Mouse (Mus musculus) adrenal gland, postnatal 10 days (tissue): ENCODE results near the gene Trim41. TPM values are rescaled to one million over a fixed set of nuclear protein-coding genes. Genes with fewer than 3 reads are reported as not detected.
A peak's percentile ranks its signal among the peaks of the same experiment; 100 is the strongest.
"Not testable (repeated sequence)": the region's sequence is repeated elsewhere in the genome, so short reads cannot be mapped to it uniquely, and the experiment has no call there.

Experiments used
- DNase-seq: peaks from one replicate; pipeline ENCODE4 v3.0.0; 2021; ENCODE audit warnings: mixed read lengths
- total RNA-seq, 2 experiments: library from RNA; stranded (reverse); gene quantifications; 2 replicates each; pipeline ENCODE4 v1.2.3; 2021

Gene Trim41
- total RNA-seq, 2 experiments from 2014 or later, result 42.3 to 42.7 TPM

DNA sequence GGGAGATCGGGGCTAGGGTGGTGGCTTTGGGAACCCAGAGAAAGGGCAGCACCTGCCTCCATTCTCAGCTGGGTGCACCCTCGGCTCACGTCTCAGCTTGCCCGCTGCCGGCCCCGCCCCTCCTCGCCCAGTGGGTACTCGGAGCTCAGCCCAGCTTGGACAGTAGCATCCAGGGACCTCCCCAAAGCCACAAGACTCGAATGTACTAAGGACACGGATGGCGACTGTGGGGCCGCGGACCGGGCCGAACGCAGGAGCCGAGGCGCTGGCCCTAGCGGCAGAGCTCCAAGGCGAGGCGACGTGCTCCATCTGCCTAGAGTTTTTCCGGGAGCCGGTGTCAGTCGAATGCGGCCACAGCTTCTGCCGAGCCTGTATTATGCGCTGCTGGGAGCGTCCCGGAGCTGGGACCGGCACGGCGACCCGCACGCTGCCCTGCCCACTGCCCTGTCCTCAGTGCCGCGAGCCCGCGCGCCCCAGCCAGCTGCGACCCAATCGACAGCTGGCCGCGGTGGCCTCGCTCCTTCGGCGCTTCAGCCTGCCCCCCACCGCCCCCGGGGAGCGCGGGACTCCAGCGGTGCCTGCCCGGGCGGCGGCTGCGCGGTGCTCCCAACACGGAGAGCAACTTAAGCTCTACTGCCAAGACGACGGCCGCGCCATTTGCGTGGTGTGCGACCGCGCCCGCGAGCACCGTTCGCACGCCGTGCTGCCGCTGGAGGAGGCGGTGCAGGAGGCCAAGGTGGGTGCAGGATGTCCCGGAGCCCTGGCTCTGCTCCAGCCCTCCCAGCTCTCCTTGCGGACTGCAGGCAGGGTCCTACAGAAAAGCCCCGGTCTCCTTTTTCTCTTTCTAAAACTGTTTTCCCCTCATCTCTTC, 20.4 kb upstream of the Trim41 start:
- peak; percentile 78 for DNase-seq

DNA sequence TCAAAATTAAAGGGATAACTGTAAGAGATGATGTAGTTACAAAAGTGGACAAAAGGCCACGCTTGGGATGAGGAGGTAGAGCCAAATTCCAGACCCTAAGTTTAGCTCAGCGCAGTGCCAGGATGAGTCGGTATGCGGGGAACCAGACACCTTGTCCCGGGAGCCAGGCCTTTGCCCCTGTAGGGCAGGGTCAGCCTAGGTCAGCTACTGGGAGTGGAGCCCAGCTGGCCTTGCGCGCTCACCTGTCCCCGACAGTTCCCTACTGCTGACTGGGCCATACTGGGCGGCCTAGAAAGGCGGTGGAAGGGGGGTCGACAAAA, 19.8 kb upstream of the Trim41 start:
- DNase-seq, result no peak

DNA sequence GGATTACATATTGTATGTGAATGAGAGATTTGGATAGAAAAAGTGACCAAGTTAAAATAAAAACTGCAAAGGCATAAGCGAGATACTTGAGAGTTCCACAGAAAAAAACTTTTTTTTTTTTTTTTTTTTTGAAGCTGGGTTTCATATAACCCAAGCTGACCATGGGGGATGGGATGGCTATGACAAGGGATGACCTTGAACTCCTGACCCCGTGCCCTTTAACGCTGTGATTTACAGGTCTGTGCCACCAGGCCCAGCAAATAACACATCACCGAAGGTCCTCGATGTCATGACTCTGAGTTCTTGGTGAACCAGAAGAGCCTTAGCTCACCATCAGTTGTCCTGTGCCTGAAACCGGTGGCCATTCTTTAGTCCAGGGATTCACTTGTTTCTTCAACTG, 18.8 kb upstream of the Trim41 start:
- no peak for DNase-seq

DNA sequence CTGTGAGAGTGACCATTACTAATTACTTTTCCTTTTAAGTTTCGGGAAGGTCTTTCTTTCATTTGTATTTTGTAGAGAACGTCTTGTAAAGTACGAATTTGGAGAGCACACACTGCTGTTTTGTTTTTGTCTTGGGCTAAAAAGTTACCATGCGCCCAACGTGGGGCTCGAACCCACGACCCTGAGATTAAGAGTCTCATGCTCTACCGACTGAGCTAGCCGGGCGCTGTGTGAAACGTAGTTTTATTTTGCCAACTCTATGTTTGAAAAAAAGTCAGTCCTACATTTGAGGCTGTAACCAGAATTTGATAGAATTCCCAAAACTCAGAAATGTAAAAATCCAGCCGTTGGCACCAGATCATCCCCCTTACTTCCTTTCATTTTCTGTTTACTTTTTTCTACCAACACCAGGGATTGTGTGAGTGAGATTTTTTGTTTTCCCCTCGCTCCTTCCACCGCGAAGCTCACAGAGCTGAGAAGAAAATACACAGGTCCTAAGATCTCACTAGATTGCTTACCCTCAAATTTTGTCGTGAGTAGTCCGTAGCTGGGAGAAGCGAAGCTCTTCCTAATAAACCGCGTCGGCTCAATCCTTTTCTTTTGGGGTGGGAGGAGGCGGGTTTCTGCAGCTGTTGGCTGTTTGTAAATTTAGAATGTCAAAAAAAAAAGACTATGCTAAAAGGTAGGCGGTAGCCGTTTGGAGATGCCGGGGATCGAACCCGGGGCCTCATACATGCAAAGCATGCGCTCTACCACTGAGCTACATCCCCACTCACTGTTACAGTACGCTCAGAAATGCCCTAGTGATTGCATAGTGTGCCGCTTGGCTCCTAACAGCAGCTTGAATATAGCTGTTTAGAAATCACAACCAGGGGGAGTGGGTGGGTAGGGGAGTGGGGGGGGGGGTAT, 16.8 kb upstream of the Trim41 start:
- peak; percentile 95 for DNase-seq

DNA sequence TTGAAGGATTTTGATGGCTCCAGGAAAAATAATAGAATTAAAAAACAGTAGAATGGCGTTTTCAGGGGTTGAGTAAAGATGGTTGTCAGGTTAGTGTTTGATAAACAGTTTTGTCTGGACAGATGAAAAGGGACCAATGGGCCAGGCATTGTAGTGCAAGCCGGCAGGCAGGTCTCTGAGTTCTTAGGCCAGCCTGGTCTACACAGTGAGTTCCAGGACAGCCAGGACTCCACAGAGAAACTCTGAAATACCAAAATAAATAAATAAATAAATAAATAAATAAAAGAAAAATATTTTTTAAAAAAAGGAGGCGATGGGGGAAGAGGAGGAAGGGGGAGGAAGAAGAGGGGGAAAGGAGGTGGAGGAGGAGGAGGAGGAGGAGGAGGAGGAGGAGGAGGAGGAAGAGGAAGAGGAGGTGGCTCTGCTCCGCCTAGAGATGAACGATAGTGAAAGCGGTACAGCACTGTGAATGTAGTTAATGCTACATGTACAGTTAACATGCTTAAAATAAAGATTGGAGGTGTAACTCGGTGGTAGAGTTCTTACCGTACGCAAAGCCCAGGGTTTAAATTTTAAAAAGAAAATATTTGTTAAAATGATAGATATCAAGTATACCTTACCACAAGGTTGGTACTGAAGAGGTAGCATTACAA, 16.1 kb upstream of the Trim41 start:
- DNase-seq, result no peak

DNA sequence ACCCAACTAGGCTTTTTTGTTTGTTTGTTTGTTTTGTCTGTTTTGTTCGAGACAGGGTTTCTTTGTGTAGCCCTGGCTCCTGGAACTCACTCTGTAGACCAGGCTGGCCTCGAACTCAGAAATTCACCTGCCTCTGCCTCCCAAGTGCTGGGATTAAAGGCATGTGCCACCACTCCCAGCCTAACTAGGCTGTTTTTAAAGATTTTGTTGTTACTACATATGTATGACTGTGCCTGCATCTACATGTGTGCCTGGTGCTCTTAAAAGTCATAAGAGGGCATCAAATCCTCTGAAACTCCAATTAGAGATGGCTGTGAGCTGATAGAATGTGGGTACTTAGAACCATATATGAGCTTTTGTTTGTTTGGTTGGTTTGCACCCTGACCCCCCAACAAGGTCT, 14.1 kb upstream of the Trim41 start:
- no peak for DNase-seq

DNA sequence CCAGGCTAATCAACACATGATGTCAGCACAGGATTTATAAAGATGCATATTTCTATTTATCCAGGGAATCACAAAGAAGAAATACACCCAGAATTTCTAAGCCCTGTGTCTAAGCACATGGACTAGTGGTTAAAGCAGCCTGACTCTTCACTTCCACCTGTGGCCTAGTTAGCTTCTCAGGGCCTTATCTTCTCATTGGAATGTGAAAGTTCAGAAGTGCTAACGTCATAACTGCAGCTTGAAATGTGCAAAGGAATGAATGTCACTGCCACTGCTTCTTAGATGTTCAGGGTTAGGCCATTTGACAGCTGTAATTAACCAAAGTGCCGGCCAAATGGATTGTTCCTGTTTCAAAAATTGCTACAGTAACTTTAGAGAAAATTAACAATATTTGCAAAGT, 13.1 kb upstream of the Trim41 start:
- DNase-seq, result no peak

DNA sequence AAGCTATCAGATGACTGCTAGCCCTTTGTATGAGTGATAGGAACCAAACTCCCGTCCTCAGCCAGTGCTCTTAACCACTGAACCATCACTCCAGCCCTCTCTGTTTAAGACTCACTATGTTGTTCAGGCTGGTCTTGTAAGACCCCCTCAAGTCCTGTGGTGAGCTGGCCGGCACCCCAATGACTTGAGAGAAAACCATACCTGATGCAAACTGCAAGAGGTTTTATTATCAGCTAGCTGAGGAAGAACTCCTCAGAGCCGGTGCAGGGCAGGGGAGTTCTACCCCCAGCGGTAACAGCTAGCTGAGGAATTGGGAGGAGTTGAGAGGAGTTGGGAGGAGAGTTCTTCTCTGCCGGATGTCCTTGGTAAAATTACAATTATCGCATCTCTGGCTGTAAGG, 10.8 kb upstream of the Trim41 start:
- no peak for DNase-seq

DNA sequence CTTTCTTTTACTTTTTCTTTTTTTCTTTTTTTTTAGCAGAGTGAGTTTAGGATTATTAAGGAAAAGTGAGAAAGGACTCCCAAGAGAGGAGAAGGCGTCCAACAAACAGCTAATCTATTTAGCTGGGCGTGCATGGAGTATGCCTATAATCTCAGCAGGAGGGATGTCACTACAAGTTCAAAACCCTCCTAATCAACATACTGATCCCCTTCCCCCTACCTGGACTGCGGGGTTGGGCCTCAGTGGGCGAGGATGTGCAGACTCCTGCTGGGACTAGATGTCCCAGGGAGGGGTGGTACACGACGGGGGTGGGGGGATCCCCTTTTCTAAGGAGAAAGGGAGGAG, 9.6 kb upstream of the Trim41 start:
- no peak for DNase-seq

DNA sequence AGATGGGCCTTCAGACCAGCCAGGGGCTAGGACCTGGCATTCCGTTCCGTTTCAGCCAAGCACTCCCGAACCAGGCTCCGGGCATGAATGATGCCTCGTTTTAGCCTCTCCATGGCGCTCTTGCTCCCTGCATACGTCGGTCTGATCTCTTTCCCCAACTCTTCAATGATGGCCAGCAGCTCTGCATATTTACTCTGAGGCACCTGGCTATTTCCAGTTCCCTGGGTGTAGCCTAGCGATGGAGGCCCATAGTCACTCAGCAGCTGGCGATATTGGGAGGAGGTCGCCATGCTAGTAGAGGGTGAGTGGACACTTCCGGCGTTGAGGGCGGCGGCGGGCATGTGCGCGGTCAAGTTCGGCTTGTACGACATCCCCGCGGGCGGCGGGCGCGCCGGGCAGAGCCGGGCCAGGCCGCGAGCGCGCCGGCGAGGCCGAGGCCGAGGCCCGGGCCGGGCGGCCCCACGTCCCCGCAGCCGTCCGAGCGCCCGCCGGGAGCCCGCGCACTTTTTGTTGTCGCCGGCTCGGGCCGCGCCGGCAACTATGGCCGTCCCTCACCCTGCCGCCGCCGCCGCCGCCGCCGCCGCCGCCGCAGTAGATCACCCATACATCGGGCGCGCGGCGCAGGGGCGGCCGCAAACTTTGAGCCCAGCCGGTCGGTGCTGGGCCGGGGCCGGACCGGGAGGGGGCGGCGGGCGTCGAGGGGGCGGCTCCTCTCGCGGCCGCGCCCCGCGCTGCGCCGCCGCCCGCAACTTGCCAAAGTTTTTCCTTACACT, 9.0 kb upstream of the Trim41 start, which contains the start of the genes Trim7 and Gm12184:
Trim7 (plus strand) TSS at position 162 of the 773 bp plus-strand sequence.
Gm12184 (minus strand) TSS at position 677 of the 773 bp plus-strand sequence.
- DNase-seq, result not testable (repeated sequence)

DNA sequence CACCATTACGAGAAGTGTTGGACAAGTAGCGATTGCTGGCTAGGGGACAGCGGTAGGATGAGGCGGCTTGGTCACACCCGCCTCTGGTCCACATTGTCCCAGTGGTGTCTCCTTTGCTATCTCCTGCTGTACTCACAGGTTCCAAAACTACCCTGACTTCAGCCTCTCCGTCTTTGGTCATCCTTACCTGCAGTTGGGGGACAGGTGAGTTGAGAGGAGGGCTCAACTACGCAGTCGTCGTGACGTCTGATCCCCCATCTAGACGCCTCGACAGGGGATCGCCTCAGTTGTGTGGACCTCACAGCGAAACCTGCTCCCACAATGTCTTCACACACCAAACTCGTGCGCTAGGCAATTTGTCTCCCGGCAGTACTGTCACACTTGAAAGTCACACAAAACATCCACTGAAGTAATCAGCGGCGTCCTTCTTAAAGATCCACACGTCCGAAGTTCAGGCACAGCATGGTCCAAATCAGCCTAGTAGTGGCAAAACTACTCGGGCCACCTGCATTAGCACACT, 7.2 kb upstream of the Trim41 start:
- no peak for DNase-seq

DNA sequence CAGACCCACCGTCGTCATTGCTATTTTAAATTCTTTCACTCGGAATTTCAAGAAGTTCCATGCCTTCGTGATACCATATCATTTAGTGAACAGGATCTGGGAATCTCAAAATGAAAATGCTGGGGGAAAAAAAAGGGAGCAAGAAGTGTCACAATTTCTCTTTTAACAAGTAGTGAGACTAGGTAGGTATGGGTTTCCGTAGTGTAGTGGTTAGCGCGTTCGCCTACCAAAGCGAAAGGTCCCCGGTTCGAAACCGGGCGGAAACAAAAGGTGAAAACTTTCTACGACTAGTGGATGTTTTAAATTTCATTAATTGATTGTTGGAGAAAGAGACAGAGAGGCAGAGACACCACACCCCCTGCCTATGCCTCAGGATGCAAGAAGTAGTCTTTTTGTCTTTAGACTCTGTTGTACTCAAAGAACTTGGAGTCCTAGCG, 6.4 kb upstream of the Trim41 start:
- peak; percentile 68 for DNase-seq

DNA sequence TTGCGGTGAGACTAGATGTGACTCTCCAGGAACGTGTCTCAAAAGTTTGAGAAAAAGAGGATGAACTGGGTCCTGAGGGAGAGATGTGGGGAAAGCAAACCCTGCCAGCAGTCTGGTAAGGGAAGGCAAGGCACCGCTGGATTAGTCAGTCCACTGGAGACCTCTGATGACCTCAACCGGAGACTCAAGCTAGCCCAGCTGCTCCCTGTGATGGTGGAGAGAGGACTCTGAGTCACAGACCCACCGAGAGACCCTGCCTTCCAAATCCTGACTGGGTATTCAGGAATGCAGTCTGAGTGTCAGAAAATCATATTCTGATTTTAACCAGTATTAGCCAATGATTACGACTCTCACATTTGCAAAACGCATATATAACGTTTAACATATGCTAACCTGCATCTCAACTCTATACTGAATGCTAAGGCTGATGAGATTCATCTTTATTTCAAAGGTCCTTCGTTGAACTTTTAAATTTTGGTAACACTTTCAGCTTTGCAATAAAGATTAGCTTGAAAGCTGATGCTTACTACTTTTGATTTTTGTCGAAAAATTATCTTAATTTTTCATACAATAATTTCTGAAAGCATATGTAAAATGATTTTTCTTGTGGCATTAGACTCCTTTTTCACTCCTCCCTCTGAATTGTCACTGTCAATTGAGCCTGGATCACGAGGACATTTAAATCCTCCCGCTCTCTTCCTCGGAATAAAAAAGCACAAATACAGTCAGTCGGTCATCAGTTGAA, 5.8 kb upstream of the Trim41 start:
- DNase-seq, result no peak

DNA sequence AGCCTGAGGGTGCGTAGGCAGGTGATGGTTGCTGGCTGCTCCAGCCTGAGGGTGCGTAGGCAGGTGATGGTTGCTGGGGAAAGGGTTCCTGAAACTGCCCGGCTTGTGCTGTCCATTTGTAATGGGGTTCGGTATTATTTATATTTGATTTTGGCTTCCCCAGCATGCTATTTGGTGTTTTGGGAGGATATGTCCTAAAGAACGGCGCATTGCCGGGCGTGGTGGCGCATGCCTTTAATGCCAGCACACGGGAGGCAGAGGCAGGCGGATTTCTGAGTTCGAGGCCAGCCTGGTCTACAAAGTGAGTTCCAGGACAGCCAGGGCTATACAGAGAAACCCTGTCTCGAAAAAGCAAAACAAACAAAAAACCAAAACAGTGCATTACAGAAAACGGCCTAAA, 4.1 kb upstream of the Trim41 start:
- not testable (repeated sequence) for DNase-seq

DNA sequence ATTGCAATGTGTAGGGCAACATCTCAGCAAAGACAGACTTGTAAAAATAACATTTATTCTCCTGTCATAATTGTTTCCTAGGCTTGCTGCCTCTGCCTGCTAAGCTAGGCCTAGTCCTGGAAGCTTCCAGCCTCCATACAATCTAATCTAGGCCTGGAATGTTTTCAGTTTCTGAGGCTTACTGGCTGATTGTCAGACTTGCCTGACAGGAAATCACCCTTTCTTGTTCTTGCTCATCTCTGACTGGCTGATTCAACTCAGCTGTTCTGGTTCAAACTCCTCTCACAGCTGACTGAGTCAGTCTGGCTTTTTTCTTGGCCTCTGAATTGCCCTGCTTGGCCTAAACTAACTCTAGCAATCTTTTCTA, 3.1 kb upstream of the Trim41 start:
- DNase-seq, result no peak

DNA sequence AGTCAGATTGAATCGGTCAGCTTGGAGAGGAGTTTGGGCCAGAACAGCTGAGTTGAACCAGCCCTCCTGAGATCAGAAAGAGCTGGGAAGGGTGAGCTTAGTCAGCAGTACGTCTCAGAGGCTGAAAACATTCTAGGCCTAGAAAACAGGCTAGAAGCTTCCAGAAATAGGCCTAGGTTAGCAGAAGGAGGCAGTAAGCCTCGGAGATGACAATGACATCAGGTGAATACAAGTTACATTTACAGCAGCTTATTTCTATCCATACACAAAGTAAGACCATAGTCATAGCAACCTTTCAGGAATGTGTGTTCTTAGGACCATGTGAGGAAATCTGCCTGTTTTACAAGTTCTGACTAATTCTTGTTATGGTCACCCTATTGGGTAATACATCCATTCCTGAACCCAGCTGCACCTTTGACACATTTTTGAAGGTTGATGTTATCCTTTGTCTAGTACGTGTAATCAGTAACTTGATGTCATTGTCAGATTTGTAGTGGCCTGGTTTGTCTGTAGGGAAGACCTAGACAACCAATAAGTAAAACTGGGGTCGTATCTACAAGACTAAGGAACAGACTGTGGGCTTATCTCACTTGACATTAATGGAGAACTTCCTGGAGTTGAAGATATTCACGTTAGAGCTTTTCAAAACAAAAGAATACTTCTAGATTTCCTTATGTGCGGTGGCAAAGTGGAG, 2.6 kb upstream of the Trim41 start:
- no peak for DNase-seq

DNA sequence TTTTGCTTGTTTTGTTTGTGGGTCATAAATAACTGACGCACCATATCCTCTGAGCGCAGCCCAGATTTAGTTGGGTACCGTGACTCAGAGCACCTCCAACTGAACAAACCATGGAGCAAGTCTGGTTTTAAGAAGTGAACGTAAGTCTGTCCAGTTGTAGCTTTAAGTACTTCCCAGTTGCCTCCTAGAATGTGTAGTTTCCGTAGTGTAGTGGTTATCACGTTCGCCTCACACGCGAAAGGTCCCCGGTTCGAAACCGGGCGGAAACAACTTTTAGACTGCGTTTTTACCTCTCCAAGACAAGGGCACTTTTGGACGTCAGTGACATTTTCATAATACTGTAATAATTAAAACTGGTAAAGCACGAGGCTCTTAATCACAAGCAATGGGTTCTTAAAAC, 1.2 kb upstream of the Trim41 start:
- DNase-seq, result peak; percentile 90

DNA sequence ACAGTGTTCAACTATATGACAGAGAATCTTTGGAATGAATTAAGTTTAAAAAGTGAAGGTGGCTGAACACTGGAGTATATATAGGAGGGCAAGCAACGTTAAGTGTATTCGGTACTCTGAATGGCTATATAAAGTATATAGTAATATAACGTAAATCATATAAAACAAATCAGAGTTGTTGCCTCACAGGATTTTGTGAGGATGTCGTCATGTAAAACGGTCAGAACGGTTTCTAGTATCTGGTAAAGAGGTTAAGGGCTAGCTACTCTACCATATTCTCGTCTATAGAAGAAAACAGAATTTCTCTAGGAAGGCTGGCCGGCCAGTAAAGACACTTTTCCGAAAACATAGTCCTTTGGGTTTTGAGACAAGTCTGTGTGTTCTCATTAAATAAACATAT, 641 bp upstream of the Trim41 start:
- no peak for DNase-seq

DNA sequence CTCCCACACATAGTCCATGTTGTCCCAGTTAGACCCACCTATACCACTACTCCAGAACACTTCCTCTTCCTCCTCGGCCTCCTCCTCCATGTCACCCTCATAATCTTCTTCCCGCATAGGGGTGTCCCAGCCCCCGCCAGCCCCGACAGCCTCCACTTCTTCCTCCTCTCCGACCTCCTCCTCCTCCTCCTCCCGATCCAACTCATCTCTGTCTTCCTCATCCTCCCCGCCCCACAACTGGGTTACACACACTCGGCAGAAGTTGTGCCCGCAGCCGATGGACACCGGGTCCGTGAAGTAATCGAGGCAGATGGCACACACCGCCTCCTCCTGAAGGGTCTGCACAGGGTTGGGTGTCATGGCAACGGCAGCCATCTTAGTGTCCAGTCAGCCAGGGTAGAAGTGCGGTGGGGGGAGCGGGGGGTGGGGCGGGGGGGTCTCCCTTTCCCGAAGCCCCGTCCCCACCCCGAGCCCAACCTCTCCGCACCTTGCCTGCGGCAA, 822 bp downstream of the Trim41 start:
- DNase-seq, result no peak

DNA sequence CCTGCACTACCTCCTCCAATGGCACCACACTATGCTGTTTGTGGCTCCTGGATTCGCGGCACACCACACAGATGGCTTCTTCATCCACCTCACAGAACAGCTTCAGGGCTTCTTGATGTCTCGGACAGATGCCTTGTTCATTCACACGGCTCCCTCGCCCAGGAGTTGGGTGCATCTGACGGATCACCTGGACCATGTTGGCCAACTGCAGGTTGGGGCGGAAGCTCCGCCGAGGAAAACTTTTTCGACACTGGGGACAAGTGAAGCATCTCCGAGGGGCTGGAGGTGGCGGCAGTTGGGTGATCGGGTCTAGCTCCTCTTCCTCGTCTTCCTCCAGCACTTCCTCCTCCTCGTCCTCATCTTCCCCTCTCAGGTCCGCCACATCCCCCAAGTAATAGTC, 1.3 kb downstream of the Trim41 start:
- no peak for DNase-seq
